Mouse (Mus musculus) heart, embryonic 11.5 days (tissue): ENCODE data around the gene Appbp2. TPM values are rescaled to one million over a fixed set of nuclear protein-coding genes. Genes with fewer than 3 reads are reported as not detected.
A peak's percentile ranks its signal among the peaks of the same experiment; 100 is the strongest.

Experiments used
- ATAC-seq: fragments of 200-750 bp; cut with Nextera tagmentation; replicated peaks from 2 replicates; pipeline ENCODE4 v1.8.0; 2017; ENCODE audit warnings: moderate library complexity; ENCODE audit not compliant: insufficient number of reproducible peaks, low FRiP score, low TSS enrichment
- H3K27ac ChIP-seq: fragments of 300-500 bp; sonication (generic); 2 replicates; pipeline ENCODE4 v1.5.1; 2014; ENCODE audit warnings: mild to moderate bottlenecking, low read depth, low read length
- H3K27me3 ChIP-seq: fragments of 300-500 bp; sonication (generic); 2 replicates; pipeline ENCODE4 v1.6.1; 2014; ENCODE audit warnings: mild to moderate bottlenecking, low read length, mixed read lengths; ENCODE audit not compliant: control insufficient read depth, insufficient read depth
- H3K36me3 ChIP-seq: fragments of 300-500 bp; sonication (generic); 2 replicates; pipeline ENCODE4 v1.6.1; 2014; ENCODE audit warnings: mild to moderate bottlenecking, low read length, moderate library complexity, mixed read lengths; ENCODE audit not compliant: control insufficient read depth, insufficient read depth
- H3K4me1 ChIP-seq: fragments of 300-500 bp; sonication (generic); 2 replicates; pipeline ENCODE4 v1.6.1; 2014; ENCODE audit warnings: low read length; ENCODE audit not compliant: control insufficient read depth, insufficient read depth
- H3K4me2 ChIP-seq: fragments of 300-500 bp; sonication (generic); 2 replicates; pipeline ENCODE4 v1.6.1; 2014; ENCODE audit warnings: mild to moderate bottlenecking, moderate library complexity
- H3K4me3 ChIP-seq: fragments of 300-500 bp; sonication (generic); 2 replicates; pipeline ENCODE4 v1.5.1; 2014; ENCODE audit warnings: low read depth, low read length
- H3K9ac ChIP-seq: fragments of 300-500 bp; sonication (generic); 2 replicates; pipeline ENCODE4 v1.6.1; 2014; ENCODE audit warnings: mild to moderate bottlenecking, low read depth, low read length, moderate library complexity
- H3K9me3 ChIP-seq: fragments of 300-500 bp; sonication (generic); replicated peaks from 2 replicates; pipeline ENCODE4 v1.6.1; 2016; ENCODE audit warnings: low read length; ENCODE audit not compliant: control insufficient read depth
- WGBS: fragments of 180-500 bp; shearing (Covaris S2); extraction: QIAGEN DNeasy Blood & Tissue Kit; methylation state at CpG from one replicate; pipeline ENCODE4 v1.1.7; 2014; ENCODE audit not compliant: insufficient replicate concordance; 5-methylcytosine and 5-hydroxymethylcytosine counted together
- polyA plus RNA-seq: library from polyadenylated mRNA; unstranded; fragments of >200 nt; fragmentation: Nextera tagmentation; extraction: Ambion mirVana; gene quantifications from 2 replicates; pipeline ENCODE4 v1.2.1, GENCODE M21; 2014

Gene Appbp2
- polyA plus RNA-seq, 1 experiment from 2014 or later: 50.4 TPM

DNA sequence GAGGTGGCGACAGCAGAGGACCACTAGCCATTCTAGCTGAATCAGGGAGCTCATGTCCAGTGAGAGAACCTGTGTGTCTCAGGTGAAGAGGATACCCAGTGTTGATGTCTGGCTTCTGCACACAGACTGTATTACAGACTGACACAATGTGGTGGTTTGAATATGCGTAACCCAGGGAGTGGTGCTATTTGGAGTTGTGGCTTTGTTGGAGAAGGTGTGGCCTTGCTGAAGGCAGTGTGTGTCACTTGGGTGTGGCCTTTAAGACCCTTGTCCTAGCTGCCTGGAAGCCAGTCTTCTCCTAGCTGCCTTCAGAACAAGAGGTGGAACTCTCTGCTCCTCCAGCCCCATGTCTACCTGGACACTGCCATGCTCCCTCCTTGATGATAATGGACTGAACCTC, 13.2 kb upstream of the Appbp2 start:
- Histone ChIP-seq H3K9ac (no peak overlapping the region), H3K4me1 (no peaks in the 10 kb centered on the region), H3K4me3 (no peak overlapping the region), H3K27ac (no peak overlapping the region), H3K27me3 (no peaks in the 10 kb centered on the region), H3K9me3 (no peaks in the 10 kb centered on the region), H3K4me2 (no peak overlapping the region), H3K36me3 (no peaks in the 10 kb centered on the region)
- 92% methylated on average over 2 of the region's 2 CpGs for WGBS
- no peak for ATAC-seq

DNA sequence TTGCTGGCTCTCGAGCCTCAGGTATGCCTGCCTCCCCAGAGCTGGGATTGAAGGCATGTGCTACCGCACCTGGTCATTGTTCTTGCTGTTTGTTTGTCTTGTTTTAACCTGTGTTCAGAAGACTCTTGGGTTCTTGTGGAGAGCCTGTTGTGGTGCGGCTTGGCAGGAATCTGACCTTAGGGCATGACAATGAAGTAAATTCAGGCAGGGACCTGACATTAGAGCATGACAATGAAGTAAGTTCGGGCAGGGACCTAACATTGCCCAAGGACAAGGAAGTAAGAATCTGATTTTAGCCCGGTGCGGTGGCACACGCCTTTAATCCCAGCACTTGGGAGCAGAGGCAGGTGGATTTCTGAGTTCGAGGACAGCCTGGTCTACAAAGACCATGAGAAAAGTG, 6.3 kb upstream of the Appbp2 start:
- H3K4me3 ChIP-seq: no peak overlapping the region
- no peak overlapping the region for H3K27ac ChIP-seq
- no peak for ATAC-seq
- H3K4me2 ChIP-seq: no peak overlapping the region
- 86% methylated on average over 8 of the region's 8 CpGs for WGBS
- H3K9ac ChIP-seq: no peak overlapping the region
- H3K9me3 ChIP-seq: no peaks in the 10 kb centered on the region
- no peaks in the 10 kb centered on the region for H3K36me3 ChIP-seq
- no peaks in the 10 kb centered on the region for H3K27me3 ChIP-seq
- H3K4me1 ChIP-seq: no peaks in the 10 kb centered on the region

DNA sequence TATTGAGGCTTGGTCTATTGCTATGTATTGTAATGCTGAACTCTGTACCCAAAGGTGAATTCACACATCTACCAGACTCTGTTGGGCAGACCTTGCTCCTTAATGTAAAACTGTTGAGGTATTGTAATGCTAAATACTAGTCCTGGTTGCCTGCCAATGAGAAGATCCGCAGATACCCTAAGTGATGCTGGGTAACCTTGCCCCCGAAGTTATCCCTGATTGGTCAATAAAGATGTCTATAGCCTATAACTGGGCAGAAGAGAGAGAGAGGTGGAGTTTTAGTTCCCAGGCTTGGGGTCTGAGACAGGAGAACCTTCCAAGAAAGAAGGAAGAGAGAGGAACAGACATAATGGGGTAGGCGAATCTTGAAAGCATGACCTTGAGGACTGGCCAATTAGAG, 5.3 kb upstream of the Appbp2 start:
- Histone ChIP-seq H3K4me3 (no peak overlapping the region), H3K27me3 (no peaks in the 10 kb centered on the region), H3K36me3 (no peaks in the 10 kb centered on the region), H3K27ac (no peak overlapping the region), H3K4me2 (no peak overlapping the region), H3K4me1 (no peaks in the 10 kb centered on the region), H3K9me3 (no peaks in the 10 kb centered on the region), H3K9ac (no peak overlapping the region)
- no peak for ATAC-seq
- WGBS: 80% methylated on average over 3 of the region's 3 CpGs

DNA sequence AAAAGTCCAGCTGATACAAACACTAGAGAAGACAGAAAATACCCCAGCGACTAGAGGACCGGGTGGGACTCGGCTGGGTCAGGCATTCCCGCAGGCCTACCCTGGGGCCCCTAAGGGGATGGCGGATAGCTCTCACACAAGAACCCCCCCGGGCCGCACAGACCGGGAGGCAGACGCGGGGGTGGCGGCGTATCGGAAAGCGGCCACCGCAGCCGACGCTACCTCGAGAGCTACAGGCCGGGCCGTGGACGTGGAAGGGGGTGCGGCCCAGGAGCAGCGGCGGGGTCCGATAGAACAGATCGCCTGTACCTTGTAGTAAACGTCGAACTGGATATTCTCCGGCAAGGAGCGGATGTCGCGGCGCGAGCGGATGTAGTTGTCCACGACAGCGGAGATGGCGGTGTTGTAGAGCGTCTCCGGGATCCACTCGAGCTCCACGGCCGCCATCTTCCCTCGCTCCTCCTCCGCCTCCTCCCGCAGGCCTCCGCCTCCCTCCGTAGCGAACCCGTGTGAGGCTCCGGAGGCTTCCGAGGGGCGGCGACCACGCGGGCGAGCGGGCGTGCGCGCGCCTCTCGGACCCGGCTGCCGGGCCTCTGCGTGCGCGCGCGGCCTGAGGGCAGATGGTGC, 454 bp downstream of the Appbp2 start:
- H3K27me3 ChIP-seq: no peaks in the 10 kb centered on the region
- peak overlapping the region; percentile 73 for H3K4me2 ChIP-seq
- peak overlapping the region; percentile 88 for H3K9ac ChIP-seq
- WGBS: under 1% methylated on average over 69 of the region's 70 CpGs
- H3K36me3 ChIP-seq: no peaks in the 10 kb centered on the region; the same call in 1 of the 2 replicates
- peak overlapping the region; percentile 99 for H3K27ac ChIP-seq
- ATAC-seq: peak; percentile 88
- H3K4me1 ChIP-seq: peaks cover 5% of the 10 kb centered on the region
- H3K4me3 ChIP-seq: peak overlapping the region; percentile 80
- no peaks in the 10 kb centered on the region for H3K9me3 ChIP-seq

DNA sequence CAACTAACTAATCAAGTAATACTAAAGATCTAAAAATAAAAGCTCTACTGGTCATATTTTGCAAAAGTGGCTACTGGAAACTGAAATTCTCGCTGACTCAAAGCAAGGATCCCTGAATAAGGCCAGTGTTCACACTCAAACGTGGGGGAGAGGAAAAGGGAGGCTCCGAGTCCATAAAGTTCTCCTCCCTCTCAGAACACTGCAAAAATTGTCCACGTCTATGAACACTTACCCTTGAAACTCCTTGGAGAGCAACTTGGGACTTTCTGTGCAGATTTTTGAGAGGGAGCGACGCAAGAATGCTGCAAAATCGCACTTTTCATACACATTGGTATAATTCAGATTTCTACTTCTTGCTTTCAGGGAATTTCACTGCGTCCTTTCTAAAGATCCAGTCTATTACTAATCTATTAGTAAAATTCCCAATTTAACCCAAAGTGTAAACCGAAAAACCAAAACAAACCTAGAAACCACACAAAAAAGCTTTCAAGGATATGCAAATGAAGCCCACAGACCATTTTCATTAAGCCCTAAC, 1.2 kb downstream of the Appbp2 start:
- Histone ChIP-seq H3K36me3 (no peaks in the 10 kb centered on the region; the same call in 1 of the 2 replicates), H3K4me1 (peaks cover 5% of the 10 kb centered on the region), H3K27me3 (no peaks in the 10 kb centered on the region), H3K9ac (peak overlapping the region; percentile 88), H3K4me3 (peak overlapping the region; percentile 80), H3K9me3 (no peaks in the 10 kb centered on the region), H3K27ac (peak overlapping the region; percentile 99), H3K4me2 (peak overlapping the region; percentile 73)
- 10% methylated on average over 9 of the region's 9 CpGs for WGBS
- ATAC-seq: no peak

DNA sequence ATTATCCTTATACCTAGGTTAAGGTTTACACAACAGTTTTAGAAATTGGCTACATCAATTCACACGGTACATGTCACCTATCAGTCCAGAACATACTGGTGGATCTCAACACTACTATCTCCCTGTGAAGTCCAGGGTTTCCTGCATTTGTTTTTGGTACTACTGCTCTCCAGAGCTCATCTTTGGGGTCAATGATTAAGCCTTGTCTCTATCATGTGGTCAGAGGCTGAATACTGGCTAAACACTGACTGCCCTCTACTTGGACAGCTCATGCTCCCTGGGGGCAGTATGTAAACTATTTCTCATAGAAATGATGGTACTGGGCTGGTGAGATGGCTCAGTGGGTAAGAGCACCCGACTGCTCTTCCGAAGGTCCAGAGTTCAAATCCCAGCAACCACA, 11.7 kb downstream of the Appbp2 start:
- Histone ChIP-seq H3K36me3 (peaks cover 2% of the 10 kb centered on the region; the same call in 1 of the 2 replicates), H3K27me3 (no peaks in the 10 kb centered on the region), H3K4me3 (no peak overlapping the region), H3K9ac (no peak overlapping the region), H3K4me1 (no peaks in the 10 kb centered on the region), H3K4me2 (no peak overlapping the region), H3K9me3 (no peaks in the 10 kb centered on the region), H3K27ac (no peak overlapping the region)
- no peak for ATAC-seq
- WGBS: 97% methylated on average over 3 of the region's 3 CpGs

DNA sequence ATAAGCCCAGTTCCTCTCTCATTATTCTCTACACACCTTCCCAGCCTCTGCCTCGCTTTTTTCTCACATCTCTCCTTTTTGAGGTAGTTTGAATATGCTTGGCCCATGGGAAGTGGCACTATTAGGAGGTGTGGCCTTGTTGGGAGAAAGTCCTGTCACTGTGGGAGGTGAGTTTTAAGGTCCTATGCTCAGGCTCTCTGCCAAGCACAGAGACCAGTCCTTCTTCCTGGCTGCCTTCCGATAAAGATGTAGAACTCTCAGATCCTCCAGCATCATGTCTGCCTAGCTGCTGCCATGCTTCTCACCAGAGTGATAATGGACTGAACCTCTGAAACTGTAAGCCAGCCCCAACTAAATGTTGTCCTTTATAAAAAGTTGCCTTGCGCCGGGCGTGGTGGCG, 12.4 kb downstream of the Appbp2 start:
- Histone ChIP-seq H3K4me1 (no peaks in the 10 kb centered on the region), H3K4me3 (no peak overlapping the region), H3K36me3 (peaks cover 2% of the 10 kb centered on the region; the same call in 1 of the 2 replicates), H3K27ac (no peak overlapping the region), H3K9me3 (no peaks in the 10 kb centered on the region), H3K9ac (no peak overlapping the region), H3K27me3 (no peaks in the 10 kb centered on the region), H3K4me2 (no peak overlapping the region)
- ATAC-seq: no peak
- 95% methylated on average over 6 of the region's 6 CpGs for WGBS

DNA sequence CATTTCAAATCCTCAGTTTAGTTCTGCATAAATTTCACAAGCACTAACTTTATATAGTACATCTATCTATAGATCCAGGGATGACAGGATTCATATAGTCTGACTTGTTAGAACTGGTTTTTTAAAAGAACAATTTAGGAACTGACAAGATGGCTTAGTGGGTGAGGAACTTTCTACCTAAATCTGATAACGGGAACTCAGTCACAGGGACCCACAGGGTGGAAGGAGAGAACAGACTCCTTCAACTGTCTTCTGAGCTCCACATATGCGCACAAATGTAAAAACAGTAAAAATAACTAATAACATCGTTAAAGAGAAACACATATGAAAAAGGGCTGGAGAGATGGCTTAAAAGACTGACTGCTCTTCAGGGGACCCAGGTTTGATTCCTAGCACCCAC, 15.9 kb downstream of the Appbp2 start:
- peaks cover 4% of the 10 kb centered on the region for H3K36me3 ChIP-seq
- H3K27me3 ChIP-seq: no peaks in the 10 kb centered on the region
- no peak for ATAC-seq
- 91% methylated on average over 3 of the region's 3 CpGs for WGBS
- H3K4me2 ChIP-seq: no peak overlapping the region
- no peak overlapping the region for H3K9ac ChIP-seq
- no peak overlapping the region for H3K27ac ChIP-seq
- no peaks in the 10 kb centered on the region for H3K9me3 ChIP-seq
- no peak overlapping the region for H3K4me3 ChIP-seq
- no peaks in the 10 kb centered on the region for H3K4me1 ChIP-seq

DNA sequence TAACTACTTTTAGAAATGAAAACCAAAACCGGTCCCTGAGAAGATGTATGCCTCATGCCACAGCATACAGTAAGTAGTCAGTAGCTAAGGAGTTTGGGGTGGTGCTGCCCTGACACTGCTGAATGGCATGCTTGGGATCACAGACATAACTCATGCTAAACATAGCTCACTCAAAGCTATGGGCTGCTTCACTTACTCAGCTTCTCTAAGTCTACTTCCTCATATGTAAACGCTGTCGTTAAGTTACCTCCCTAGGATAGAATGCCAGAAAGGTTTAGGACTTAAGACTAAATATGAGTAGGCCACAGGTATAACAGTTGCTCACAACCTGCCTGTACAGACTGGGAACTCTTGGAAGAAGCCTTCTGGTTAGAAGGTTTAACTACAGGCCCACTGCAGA, 20.3 kb downstream of the Appbp2 start:
- Histone ChIP-seq H3K9me3 (no peaks in the 10 kb centered on the region), H3K4me3 (no peak overlapping the region), H3K9ac (no peak overlapping the region), H3K27me3 (no peaks in the 10 kb centered on the region), H3K27ac (no peak overlapping the region), H3K4me1 (no peaks in the 10 kb centered on the region), H3K4me2 (no peak overlapping the region), H3K36me3 (peaks cover 8% of the 10 kb centered on the region)
- WGBS: 88% methylated on average over 3 of the region's 3 CpGs
- ATAC-seq: no peak
